In genomic region chr1:185430488-185430887, GRCm38 (mm10) we compare ENCODE assay signal across 20 mouse cellular contexts. TPM values are rescaled to one million over a fixed set of nuclear protein-coding genes. Genes with fewer than 3 reads are reported as not detected.
DNase-seq lines count a peak whose midpoint lies in the region; ATAC-seq and TF ChIP-seq lines count a peak whose summit lies in the region.
"Had no signal": no experiment of that assay in that cellular context is flagged by ENCODE, and none has a peak within 500 bp of the region (broad histone marks: within the 10 kb centered on the region; RNA-seq: fewer than 3 reads in every experiment).

No protein-coding gene starts in this region.

- no peaks in the 10 kb centered on the region for H3K9me3 ChIP-seq in hindbrain, embryonic 16.5 days (ENCODE audit: control insufficient read depth, low read length)
- no peaks in the 10 kb centered on the region for H3K9me3 ChIP-seq in hindbrain, embryonic 12.5 days (replicated peaks)
- no peaks in the 10 kb centered on the region for H3K9me3 ChIP-seq in midbrain, postnatal 0 days (ENCODE audit: low read length)
- H3K9me3 ChIP-seq in midbrain, embryonic 13.5 days = no peaks in the 10 kb centered on the region
- H3K9me3 ChIP-seq in forebrain, embryonic 16.5 days (ENCODE audit: control insufficient read depth, low read length) = no peaks in the 10 kb centered on the region
- H3K9me3 ChIP-seq: embryonic facial prominence, embryonic 12.5 days; heart, embryonic 15.5 days; intestine, embryonic 15.5 days had no signal

- peak; percentile 35 for DNase-seq in midbrain, postnatal 0 days (ENCODE audit: low spot score)
- DNase-seq in frontal cortex, postnatal 25 days (ENCODE audit: low spot score in 2 of 2) = no peak
- no peak for DNase-seq in right cerebral cortex, postnatal 36 days (ENCODE audit: low spot score in 2 of 2)
- DNase-seq: adrenal gland, adult 8-10 months; adrenal gland, postnatal 36 days; cerebellum, adult 11-12 months; cerebellum, adult 9-10 months; cerebellum, postnatal 25 days; gastrocnemius, postnatal 10 days; heart, adult 2 months; heart, postnatal 14 days; kidney, adult 18-20 months had no signal

- TF ChIP-seq CTCF in midbrain, postnatal 0 days (IDR thresholded peaks at IDR 0.05) = no peak

- peaks cover 9% of the 10 kb centered on the region for H3K36me3 ChIP-seq in hindbrain, embryonic 16.5 days (ENCODE audit: control insufficient read depth, insufficient read depth, low read length)
- peaks cover 39% of the 10 kb centered on the region for H3K36me3 ChIP-seq in hindbrain, embryonic 12.5 days
- H3K36me3 ChIP-seq in midbrain, postnatal 0 days (ENCODE audit: insufficient read depth, low read length) = peaks cover 30% of the 10 kb centered on the region
- H3K36me3 ChIP-seq in midbrain, embryonic 13.5 days = peaks cover 42% of the 10 kb centered on the region
- H3K36me3 ChIP-seq in forebrain, embryonic 16.5 days (ENCODE audit: control insufficient read depth, insufficient read depth) = peaks cover 5% of the 10 kb centered on the region; the same call in 1 of the 2 replicates

- peak; percentile 45; the same call in 1 of the 2 replicates for ATAC-seq in hindbrain, embryonic 16.5 days
- no peak for ATAC-seq in hindbrain, embryonic 12.5 days (ENCODE audit: low FRiP score)
- no peak for ATAC-seq in midbrain, postnatal 0 days (ENCODE audit: low FRiP score)
- ATAC-seq in midbrain, embryonic 13.5 days = no peak
- ATAC-seq in forebrain, embryonic 16.5 days = peak; percentile 38

- 88% methylated on average over 5 of the region's 5 CpGs for WGBS in hindbrain, embryonic 16.5 days
- 89% methylated on average over 5 of the region's 5 CpGs for WGBS in hindbrain, embryonic 12.5 days
- 77% methylated on average over 5 of the region's 5 CpGs for WGBS in midbrain, postnatal 0 days
- 89% methylated on average over 5 of the region's 5 CpGs for WGBS in midbrain, embryonic 13.5 days
- 64% methylated on average over 5 of the region's 5 CpGs for WGBS in forebrain, embryonic 16.5 days

- no peak overlapping the region for H3K9ac ChIP-seq in hindbrain, embryonic 16.5 days (ENCODE audit: low read depth, low read length)
- no peak overlapping the region for H3K9ac ChIP-seq in hindbrain, embryonic 12.5 days
- no peak overlapping the region for H3K9ac ChIP-seq in midbrain, postnatal 0 days (replicated peaks; ENCODE audit: low read length, poor library complexity, severe bottlenecking)
- no peak overlapping the region for H3K9ac ChIP-seq in midbrain, embryonic 13.5 days (replicated peaks)
- no peak overlapping the region for H3K9ac ChIP-seq in forebrain, embryonic 16.5 days (replicated peaks; ENCODE audit: low read depth, low read length)
- H3K9ac ChIP-seq: embryonic facial prominence, embryonic 12.5 days; heart, embryonic 15.5 days; intestine, embryonic 15.5 days had no signal

- no peaks in the 10 kb centered on the region for H3K4me1 ChIP-seq in hindbrain, embryonic 16.5 days (ENCODE audit: control insufficient read depth, insufficient read depth, low read depth, low read length)
- no peaks in the 10 kb centered on the region for H3K4me1 ChIP-seq in hindbrain, embryonic 12.5 days
- no peaks in the 10 kb centered on the region for H3K4me1 ChIP-seq in midbrain, postnatal 0 days (ENCODE audit: insufficient read depth, low read length)
- no peaks in the 10 kb centered on the region for H3K4me1 ChIP-seq in midbrain, embryonic 13.5 days (replicated peaks)
- no peaks in the 10 kb centered on the region for H3K4me1 ChIP-seq in forebrain, embryonic 16.5 days (replicated peaks; ENCODE audit: control insufficient read depth, insufficient read depth, low read length)
- H3K4me1 ChIP-seq: embryonic facial prominence, embryonic 12.5 days; heart, embryonic 15.5 days; intestine, embryonic 15.5 days had no signal

- no peak overlapping the region for H3K27ac ChIP-seq in hindbrain, embryonic 16.5 days (ENCODE audit: low read depth, low read length)
- no peak overlapping the region for H3K27ac ChIP-seq in hindbrain, embryonic 12.5 days
- H3K27ac ChIP-seq in midbrain, postnatal 0 days (ENCODE audit: low read depth, low read length) = no peak overlapping the region
- H3K27ac ChIP-seq in midbrain, embryonic 13.5 days = no peak overlapping the region
- H3K27ac ChIP-seq in forebrain, embryonic 16.5 days (ENCODE audit: low read length) = no peak overlapping the region
- H3K27ac ChIP-seq: embryonic facial prominence, embryonic 12.5 days; heart, adult 2 months; heart, embryonic 15.5 days; intestine, embryonic 15.5 days had no signal

- H3K4me2 ChIP-seq in hindbrain, embryonic 16.5 days (ENCODE audit: low read length) = no peak overlapping the region
- H3K4me2 ChIP-seq in hindbrain, embryonic 12.5 days (replicated peaks) = no peak overlapping the region
- no peak overlapping the region for H3K4me2 ChIP-seq in midbrain, postnatal 0 days (ENCODE audit: low read depth, low read length, poor library complexity, severe bottlenecking)
- H3K4me2 ChIP-seq in midbrain, embryonic 13.5 days (replicated peaks) = no peak overlapping the region
- H3K4me2 ChIP-seq in forebrain, embryonic 16.5 days (ENCODE audit: low read length) = no peak overlapping the region
- H3K4me2 ChIP-seq: embryonic facial prominence, embryonic 12.5 days; heart, embryonic 11.5 days; heart, embryonic 15.5 days; intestine, embryonic 15.5 days had no signal

- no peaks in the 10 kb centered on the region for H3K27me3 ChIP-seq in hindbrain, embryonic 16.5 days (replicated peaks; ENCODE audit: control insufficient read depth, insufficient read depth, low read length)
- H3K27me3 ChIP-seq in hindbrain, embryonic 12.5 days = no peaks in the 10 kb centered on the region
- no peaks in the 10 kb centered on the region for H3K27me3 ChIP-seq in midbrain, postnatal 0 days (ENCODE audit: insufficient read depth, low read length)
- H3K27me3 ChIP-seq in midbrain, embryonic 13.5 days = no peaks in the 10 kb centered on the region
- no peaks in the 10 kb centered on the region for H3K27me3 ChIP-seq in forebrain, embryonic 16.5 days (replicated peaks; ENCODE audit: control insufficient read depth, insufficient read depth, low read length)
- H3K27me3 ChIP-seq: embryonic facial prominence, embryonic 12.5 days; heart, embryonic 15.5 days; intestine, embryonic 15.5 days had no signal

- no peak overlapping the region for H3K4me3 ChIP-seq in hindbrain, embryonic 16.5 days (ENCODE audit: low read length)
- no peak overlapping the region for H3K4me3 ChIP-seq in hindbrain, embryonic 12.5 days
- H3K4me3 ChIP-seq in midbrain, postnatal 0 days (ENCODE audit: low read depth, low read length) = no peak overlapping the region
- no peak overlapping the region for H3K4me3 ChIP-seq in midbrain, embryonic 13.5 days (replicated peaks)
- H3K4me3 ChIP-seq in forebrain, embryonic 16.5 days (replicated peaks; ENCODE audit: low read length) = no peak overlapping the region
- H3K4me3 ChIP-seq: embryonic facial prominence, embryonic 12.5 days; heart, adult 2 months; heart, embryonic 15.5 days; intestine, embryonic 15.5 days had no signal

RNA-seq across cellular contexts. Expression of gene Slc30a10, which starts 24.2 kb away (rescaled TPM):
- polyA plus RNA-seq in hindbrain, embryonic 16.5 days (2015; fragmentation: Nextera tagmentation; extraction: Ambion mirVana) = 8.3 and 10.0 TPM in 2 replicates
- polyA plus RNA-seq in hindbrain, embryonic 12.5 days (2016; fragmentation: Nextera tagmentation; extraction: Ambion mirVana) = 1.4 and 1.8 TPM in 2 replicates
- 19.1 and 21.9 TPM in 2 replicates for total RNA-seq in midbrain, postnatal 0 days (2014; rRNA removed)
- 6.6 and 6.8 TPM in 2 replicates for polyA plus RNA-seq in midbrain, postnatal 0 days (2015; fragmentation: Nextera tagmentation; extraction: Ambion mirVana)
- polyA plus RNA-seq in midbrain, embryonic 13.5 days (2015; fragmentation: Nextera tagmentation; extraction: Ambion mirVana) = 2.3 and 3.1 TPM in 2 replicates
- polyA plus RNA-seq in forebrain, embryonic 16.5 days (2015; fragmentation: Nextera tagmentation; extraction: Ambion mirVana) = 10.3 and 10.7 TPM in 2 replicates
- total RNA-seq: adrenal gland, adult 8-10 months; heart, adult 2 months; heart, postnatal 14 days had no signal
- polyA plus RNA-seq: heart, adult 2 months had no signal

Comparison
In these comparisons a context has a peak if more than half of its experiments do, and no peak if none do; other contexts are left out.
1. ATAC-seq: peak in hindbrain, embryonic 16.5 days (single experiment) and forebrain, embryonic 16.5 days (single experiment); none in hindbrain, embryonic 12.5 days (single experiment), midbrain, postnatal 0 days (single experiment) and midbrain, embryonic 13.5 days (single experiment).